Mouse (Mus musculus) MEL (cell line): ENCODE data around the gene Nasp. TPM values are rescaled to one million over a fixed set of nuclear protein-coding genes. Genes with fewer than 3 reads are reported as not detected.
A peak's percentile ranks its signal among the peaks of the same experiment; 100 is the strongest.

Experiments
- DNase-seq: peaks from one replicate; pipeline ENCODE4 v3.0.0; 2011; ENCODE audit warnings: low read depth, low spot score
- H3K27ac ChIP-seq: 2 replicates; pipeline ENCODE4 v1.5.1; 2012; ENCODE audit warnings: low read depth, mild to moderate bottlenecking, control low read depth, low read length, moderate library complexity; ENCODE audit not compliant: control insufficient read depth
- H3K27me3 ChIP-seq, 2 experiments: fragments of 150-350 bp in 1 of 2; sonication (generic) in 1 of 2; 2 replicates each; pipeline ENCODE4 v1.6.1; 2012; ENCODE audit warnings: low read length in 2 of 2, mild to moderate bottlenecking in 2 of 2, improper control_type of control experiment in 1 of 2, moderate library complexity in 1 of 2; ENCODE audit not compliant: insufficient read depth in 2 of 2, control insufficient read depth in 1 of 2
- H3K36me3 ChIP-seq, 2 experiments: 2 replicates each; pipeline ENCODE4 v1.6.1; 2012 to 2014; ENCODE audit warnings: low read length in 2 of 2, improper control_type of control experiment in 1 of 2, inconsistent platforms in 1 of 2, mild to moderate bottlenecking in 1 of 2; ENCODE audit not compliant: insufficient read depth in 2 of 2, control insufficient read depth in 1 of 2
- H3K4me1 ChIP-seq, 2 experiments: fragments of 150-350 bp in 1 of 2; sonication (generic) in 1 of 2; 2 replicates each; pipeline ENCODE4 v1.6.1; 2012; ENCODE audit warnings: low read length in 2 of 2, improper control_type of control experiment in 1 of 2, mild to moderate bottlenecking in 1 of 2; ENCODE audit not compliant: insufficient read depth in 2 of 2, control insufficient read depth in 1 of 2
- H3K4me3 ChIP-seq, 2 experiments: fragments of 150-350 bp in 1 of 2; sonication (generic) in 1 of 2; 2 replicates each; pipeline ENCODE4 v1.5.1; 2012; ENCODE audit warnings: low read depth in 2 of 2, low read length in 2 of 2, mild to moderate bottlenecking in 2 of 2, moderate library complexity in 2 of 2, control low read depth in 1 of 2, improper control_type of control experiment in 1 of 2; ENCODE audit not compliant: control insufficient read depth in 1 of 2, insufficient read depth in 1 of 2
- H3K79me2 ChIP-seq: 2 replicates; pipeline ENCODE4 v1.6.1; 2012; ENCODE audit warnings: mild to moderate bottlenecking, low read length, moderate library complexity; ENCODE audit not compliant: control insufficient read depth, poor library complexity, insufficient read depth
- H3K9ac ChIP-seq: 2 replicates; pipeline ENCODE4 v1.6.1; 2012; ENCODE audit warnings: low read depth, mild to moderate bottlenecking, control low read depth, low read length, moderate library complexity; ENCODE audit not compliant: control insufficient read depth, poor library complexity, severe bottlenecking
- H3K9me3 ChIP-seq: fragments of 150-350 bp; sonication (generic); replicated peaks from 2 replicates; pipeline ENCODE4 v1.6.1; 2012; ENCODE audit warnings: mild to moderate bottlenecking, low read length, improper control_type of control experiment, moderate library complexity; ENCODE audit not compliant: insufficient read depth
- CTCF ChIP-seq, 3 experiments: IDR thresholded peaks in 2 of 3; conservative IDR thresholded peaks in 1 of 3; 2 replicates each; pipeline ENCODE4 v1.5.1; 2011 to 2012; ENCODE audit warnings: low read length in 3 of 3, low read depth in 2 of 3, mild to moderate bottlenecking in 2 of 3, improper control_type of control experiment in 1 of 3, inconsistent platforms in 1 of 3, mixed read lengths in 1 of 3, moderate library complexity in 1 of 3; ENCODE audit not compliant: control insufficient read depth in 1 of 3, insufficient read depth in 1 of 3, poor library complexity in 1 of 3, severe bottlenecking in 1 of 3
- GABPA ChIP-seq: IDR thresholded peaks from 2 replicates; pipeline ENCODE4 v1.6.1; 2012; ENCODE audit warnings: low read depth, mild to moderate bottlenecking, inconsistent platforms, low read length, improper control_type of control experiment, moderate library complexity
- JUND ChIP-seq: IDR thresholded peaks from 2 replicates; pipeline ENCODE4 v1.6.1; 2011; ENCODE audit warnings: low read depth, mild to moderate bottlenecking, improper control_type of control experiment, low read length
- KAT2A ChIP-seq: conservative IDR thresholded peaks from 2 replicates; pipeline ENCODE4 v1.6.1; 2012; ENCODE audit warnings: low read depth, low read length, improper control_type of control experiment, inconsistent platforms
- MAFK ChIP-seq: IDR thresholded peaks from 2 replicates; pipeline ENCODE4 v1.6.1; 2011; ENCODE audit warnings: low read depth, mild to moderate bottlenecking, low read length, improper control_type of control experiment, borderline replicate concordance
- MYC ChIP-seq: IDR thresholded peaks from 2 replicates; pipeline ENCODE4 v1.6.1; 2011; ENCODE audit warnings: low read depth, mild to moderate bottlenecking, low read length, improper control_type of control experiment, moderate library complexity
- NRF1 ChIP-seq: IDR thresholded peaks from 2 replicates; pipeline ENCODE4 v1.6.1; 2014; ENCODE audit warnings: low read depth, mild to moderate bottlenecking, inconsistent platforms, low read length, improper control_type of control experiment, moderate library complexity; ENCODE audit not compliant: poor library complexity, insufficient read depth, severe bottlenecking
- SIN3A ChIP-seq: IDR thresholded peaks from 2 replicates; pipeline ENCODE4 v1.6.1; 2012; ENCODE audit warnings: low read length, improper control_type of control experiment, inconsistent platforms
- UBTF ChIP-seq: IDR thresholded peaks from 2 replicates; pipeline ENCODE4 v1.6.1; 2012; ENCODE audit warnings: low read depth, mild to moderate bottlenecking, inconsistent platforms, low read length, improper control_type of control experiment, moderate library complexity, borderline replicate concordance; ENCODE audit not compliant: insufficient read depth
- polyA plus RNA-seq, 2 experiments: library from polyadenylated mRNA; stranded (reverse) in 1 of 2; unstranded in 1 of 2; fragments of >175 nt in 1 of 2; fragments of >200 nt in 1 of 2; gene quantifications; 2 replicates each; pipeline versions ENCODE4 v1.2.1 to v1.2.4; 2012; ENCODE audit warnings: low replicate concordance in 2 of 2, low read depth in 1 of 2; ENCODE audit not compliant: insufficient read length in 2 of 2, insufficient read depth in 1 of 2, missing spikeins in 1 of 2
- total RNA-seq: library from RNA; depleted of rRNA; stranded (reverse); fragments of 300-350 nt; gene quantifications from 2 replicates; pipeline ENCODE4 v1.2.3, GENCODE M21; 2012

Gene Nasp
- total and polyA plus RNA-seq, 3 experiments = 133 to 174 TPM; not detected in 1

DNA sequence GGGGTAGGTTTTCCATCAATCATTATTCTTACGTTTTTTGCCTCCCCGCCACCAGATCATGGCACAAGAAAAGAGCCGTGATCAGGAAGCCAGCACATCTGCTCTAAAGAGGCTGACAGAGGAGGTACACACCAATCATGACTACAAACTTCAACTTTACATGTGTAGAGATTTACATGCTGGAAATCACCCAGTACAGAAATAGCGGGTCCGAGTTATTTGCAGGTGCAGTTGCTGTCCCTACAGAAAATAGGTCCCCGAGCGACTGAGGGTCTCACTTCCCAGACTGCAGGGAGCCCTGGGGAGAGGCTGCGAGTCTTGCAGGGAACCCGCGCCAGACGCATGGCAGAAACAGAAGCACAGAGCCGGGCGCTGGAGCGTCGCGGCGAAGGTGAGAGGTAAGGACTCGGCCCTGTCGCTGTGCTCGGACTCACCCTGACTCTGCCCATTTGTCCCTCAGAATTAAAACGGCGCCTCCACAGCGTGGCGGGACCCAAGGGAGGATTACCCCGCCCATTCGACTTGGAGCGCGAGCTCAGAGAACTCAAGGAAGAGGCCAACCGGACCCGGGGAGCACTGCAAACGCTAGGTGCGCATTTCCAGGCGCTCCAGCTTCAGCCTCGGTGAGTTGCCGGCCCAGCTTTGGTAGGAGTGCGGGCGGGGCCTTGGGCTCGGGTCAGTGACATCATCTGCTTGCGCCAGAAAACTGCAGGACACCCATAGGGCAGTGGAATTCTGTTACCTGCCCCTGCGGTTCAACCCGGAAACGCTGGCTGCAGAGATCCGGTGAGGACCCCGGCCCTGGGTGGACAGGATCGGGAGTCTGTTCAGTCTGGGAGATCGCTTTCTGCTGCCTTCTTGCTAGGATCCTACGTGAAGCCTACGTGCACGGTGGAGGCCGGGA, 30.5 kb downstream of the Nasp start (continued):
- no peak for TF ChIP-seq MAFK
- peak; percentile 95 for TF ChIP-seq SIN3A
- TF ChIP-seq UBTF = no peak
- peak; percentile 45; the same call in 1 of the 2 replicates for TF ChIP-seq NRF1
- TF ChIP-seq JUND = no peak

- Histone ChIP-seq H3K79me2 (peaks cover 6% of the 10 kb centered on the region; the same call in 1 of the 2 replicates), H3K4me3 (peak within 1 kb of the TSS; percentile 88 to 98), H3K36me3 (peaks cover 4 to 5% of the 10 kb centered on the region in 2 experiments), H3K9ac (peak within 1 kb of the TSS; percentile 78), H3K9me3 (no peaks in the 10 kb centered on the region), H3K4me1 (peaks cover 5 to 9% of the 10 kb centered on the region in 2 experiments; a peak in 2 of 4 replicates), H3K27me3 (no peaks in the 10 kb centered on the region), H3K27ac (peak within 1 kb of the TSS; percentile 74)
- no peak for TF ChIP-seq GABPA
- TF ChIP-seq JUND = no peak
- peak in 2 of 3 experiments; percentile 7; a peak in 1 of 6 replicates for TF ChIP-seq CTCF (IDR thresholded peaks at IDR 0.05 in 2 of 3, conservative IDR thresholded peaks at IDR 0.05 in 1 of 3; ENCODE audit: control insufficient read depth in 1 of 3, insufficient read depth in 1 of 3, low read depth in 2 of 3, low read length in 3 of 3, poor library complexity in 1 of 3, severe bottlenecking in 1 of 3)
- no peak for TF ChIP-seq KAT2A
- TF ChIP-seq, all 39 proteins: peak for 1
- no peak for DNase-seq
These were observed 31.4 kb downstream of the Nasp start, which contains the start of gene Ccdc17 for GRCm38 (mm10) chr4:116596379-116596778. TSS of gene Ccdc17 (plus strand) at chr4:116596654.

DNA sequence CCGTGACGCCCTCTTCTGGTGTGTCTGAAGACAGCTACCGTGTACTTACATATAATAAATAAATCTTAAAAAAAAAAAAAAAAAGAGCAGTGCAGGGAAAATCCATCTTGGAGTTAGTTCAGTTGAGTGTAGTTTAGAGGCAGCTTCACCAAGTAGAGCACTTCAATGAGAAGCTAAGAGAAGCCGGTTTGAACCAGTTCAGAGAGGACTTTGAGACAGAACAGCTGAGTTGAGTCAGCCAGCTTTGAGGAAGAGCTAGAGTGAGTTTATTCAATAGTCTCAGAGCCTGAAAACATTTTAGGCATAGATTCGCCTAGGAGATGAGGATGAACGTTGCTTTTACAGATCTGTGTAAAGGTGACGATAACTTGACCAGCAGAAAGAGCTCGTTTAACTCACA, 31.9 kb downstream of the Nasp start:
- TF ChIP-seq MYC = no peak
- no peak for TF ChIP-seq SIN3A
- TF ChIP-seq, all 39 proteins: peak for 0
- Histone ChIP-seq H3K79me2 (peaks cover 6% of the 10 kb centered on the region; the same call in 1 of the 2 replicates), H3K9me3 (no peaks in the 10 kb centered on the region), H3K4me1 (peaks cover 5 to 9% of the 10 kb centered on the region in 2 experiments; a peak in 2 of 4 replicates), H3K4me3 (no peak overlapping the region), H3K9ac (no peak overlapping the region), H3K27me3 (no peaks in the 10 kb centered on the region), H3K27ac (no peak overlapping the region), H3K36me3 (peaks cover 5 to 6% of the 10 kb centered on the region in 2 experiments)
- DNase-seq = no peak
